Mouse (Mus musculus) hindbrain, embryonic 11.5 days (tissue): ENCODE measurements around the gene Ifngr1. TPM values are rescaled to one million over a fixed set of nuclear protein-coding genes. Genes with fewer than 3 reads are reported as not detected.
A peak's percentile ranks its signal among the peaks of the same experiment; 100 is the strongest.

Experiments used
- ATAC-seq: fragments of 200-750 bp; cut with Nextera tagmentation; 2 replicates; pipeline ENCODE4 v1.8.0; 2017; ENCODE audit warnings: mild to moderate bottlenecking, moderate TSS enrichment, moderate library complexity; ENCODE audit not compliant: low FRiP score
- DNase-seq: peaks from one replicate; pipeline ENCODE4 v3.0.0-alpha.2; 2015; ENCODE audit warnings: low spot score
- H3K27ac ChIP-seq: fragments of 300-500 bp; sonication (generic); 2 replicates; pipeline ENCODE4 v1.5.1; 2014; ENCODE audit warnings: mild to moderate bottlenecking, low read depth, low read length
- H3K27me3 ChIP-seq: fragments of 300-500 bp; sonication (generic); 2 replicates; pipeline ENCODE4 v1.6.1; 2014; ENCODE audit warnings: mild to moderate bottlenecking, low read length, moderate library complexity, mixed read lengths; ENCODE audit not compliant: control insufficient read depth, insufficient read depth
- H3K36me3 ChIP-seq: fragments of 300-500 bp; sonication (generic); 2 replicates; pipeline ENCODE4 v1.6.1; 2014; ENCODE audit warnings: mild to moderate bottlenecking, low read length, moderate library complexity, mixed read lengths; ENCODE audit not compliant: control insufficient read depth, insufficient read depth
- H3K4me1 ChIP-seq: fragments of 300-500 bp; sonication (generic); replicated peaks from 2 replicates; pipeline ENCODE4 v1.6.1; 2014; ENCODE audit warnings: low read length, mixed read lengths; ENCODE audit not compliant: control insufficient read depth, insufficient read depth
- H3K4me2 ChIP-seq: fragments of 300-500 bp; sonication (generic); replicated peaks from 2 replicates; pipeline ENCODE4 v1.6.1; 2014; ENCODE audit warnings: mild to moderate bottlenecking, low read depth, low read length
- H3K4me3 ChIP-seq: fragments of 300-500 bp; sonication (generic); 2 replicates; pipeline ENCODE4 v1.5.1; 2014; ENCODE audit warnings: low read depth, low read length
- H3K9ac ChIP-seq: fragments of 300-500 bp; sonication (generic); 2 replicates; pipeline ENCODE4 v1.6.1; 2014; ENCODE audit warnings: low read depth, low read length
- H3K9me3 ChIP-seq: fragments of 300-500 bp; sonication (generic); 2 replicates; pipeline ENCODE4 v1.6.1; 2016; ENCODE audit warnings: low read length; ENCODE audit not compliant: control insufficient read depth
- WGBS: fragments of 180-500 bp; shearing (Covaris S2); extraction: QIAGEN DNeasy Blood & Tissue Kit; methylation state at CpG from one replicate; pipeline ENCODE4 v1.1.7; 2014; 5-methylcytosine and 5-hydroxymethylcytosine counted together
- polyA plus RNA-seq: library from polyadenylated mRNA; unstranded; fragments of >200 nt; fragmentation: Nextera tagmentation; extraction: Ambion mirVana; gene quantifications from 2 replicates; pipeline ENCODE4 v1.2.1, GENCODE M21; 2014

Ifngr1 gene
- polyA plus RNA-seq, 1 experiment from 2014 or later: 30.0 TPM

- Histone ChIP-seq H3K27ac (no peak overlapping the region), H3K4me2 (no peak overlapping the region), H3K9ac (no peak overlapping the region), H3K4me3 (no peak overlapping the region), H3K27me3 (no peaks in the 10 kb centered on the region), H3K4me1 (no peaks in the 10 kb centered on the region), H3K9me3 (no peaks in the 10 kb centered on the region), H3K36me3 (no peaks in the 10 kb centered on the region)
- no peak for ATAC-seq
- DNase-seq: no peak
- WGBS: 84% methylated on average over 7 of the region's 7 CpGs
These were observed 8.8 kb upstream of the Ifngr1 start for GRCm38 (mm10) chr10:19582806-19583430.

GRCm38 (mm10) chr10:19584064-19584463, 7.7 kb upstream of the Ifngr1 start:
- Histone ChIP-seq H3K4me3 (no peak overlapping the region), H3K27me3 (no peaks in the 10 kb centered on the region), H3K9me3 (no peaks in the 10 kb centered on the region), H3K4me2 (no peak overlapping the region), H3K9ac (no peak overlapping the region), H3K4me1 (no peaks in the 10 kb centered on the region), H3K36me3 (no peaks in the 10 kb centered on the region), H3K27ac (no peak overlapping the region)
- no peak for DNase-seq
- ATAC-seq: no peak
- 83% methylated on average over 2 of the region's 2 CpGs for WGBS

- WGBS: 84% methylated on average over 1 of the region's 1 CpGs
- no peak for DNase-seq
- Histone ChIP-seq H3K9me3 (no peaks in the 10 kb centered on the region), H3K4me3 (no peak overlapping the region), H3K27me3 (no peaks in the 10 kb centered on the region), H3K4me1 (no peaks in the 10 kb centered on the region), H3K36me3 (no peaks in the 10 kb centered on the region), H3K4me2 (no peak overlapping the region), H3K27ac (no peak overlapping the region), H3K9ac (no peak overlapping the region)
- no peak for ATAC-seq
These were observed 6.9 kb upstream of the Ifngr1 start for GRCm38 (mm10) chr10:19584846-19585245.

- H3K9me3 ChIP-seq: no peaks in the 10 kb centered on the region
- H3K36me3 ChIP-seq: no peaks in the 10 kb centered on the region
- H3K4me2 ChIP-seq: no peak overlapping the region
- no peak for DNase-seq
- H3K4me3 ChIP-seq: no peak overlapping the region
- no peaks in the 10 kb centered on the region for H3K4me1 ChIP-seq
- H3K27ac ChIP-seq: no peak overlapping the region
- 89% methylated on average over 5 of the region's 5 CpGs for WGBS
- no peak overlapping the region for H3K9ac ChIP-seq
- no peaks in the 10 kb centered on the region for H3K27me3 ChIP-seq
- ATAC-seq: no peak
These were observed 5.9 kb upstream of the Ifngr1 start for GRCm38 (mm10) chr10:19585860-19586259.

- H3K27ac ChIP-seq: no peak overlapping the region
- H3K27me3 ChIP-seq: no peaks in the 10 kb centered on the region
- ATAC-seq: no peak
- H3K9ac ChIP-seq: no peak overlapping the region
- 83% methylated on average over 3 of the region's 3 CpGs for WGBS
- H3K36me3 ChIP-seq: no peaks in the 10 kb centered on the region
- H3K4me2 ChIP-seq: no peak overlapping the region
- H3K4me3 ChIP-seq: no peak overlapping the region
- no peak for DNase-seq
- H3K4me1 ChIP-seq: no peaks in the 10 kb centered on the region
- H3K9me3 ChIP-seq: no peaks in the 10 kb centered on the region
These were observed 4.5 kb upstream of the Ifngr1 start for GRCm38 (mm10) chr10:19587281-19587680.

- no peak for DNase-seq
- 94% methylated on average over 12 of the region's 12 CpGs for WGBS
- H3K9me3 ChIP-seq: no peaks in the 10 kb centered on the region
These were observed 2.1 kb upstream of the Ifngr1 start for GRCm38 (mm10) chr10:19589626-19590025.

GRCm38 (mm10) chr10:19591286-19591640, 486 bp upstream of the Ifngr1 start:
- 30% methylated on average over 6 of the region's 6 CpGs for WGBS
- H3K27me3 ChIP-seq: no peaks in the 10 kb centered on the region
- H3K9me3 ChIP-seq: no peaks in the 10 kb centered on the region
- no peak for DNase-seq
- H3K27ac ChIP-seq: no peak overlapping the region
- ATAC-seq: no peak
- H3K9ac ChIP-seq: no peak overlapping the region
- H3K4me1 ChIP-seq: no peaks in the 10 kb centered on the region
- peak overlapping the region; percentile 47; the same call in 1 of the 2 replicates for H3K4me3 ChIP-seq
- H3K4me2 ChIP-seq: peak overlapping the region; percentile 51
- H3K36me3 ChIP-seq: no peaks in the 10 kb centered on the region

More at GRCm38 (mm10) chr10:19589626-19590025, 2.1 kb upstream of the Ifngr1 start:
- Histone ChIP-seq H3K9ac (no peak overlapping the region), H3K4me3 (no peak overlapping the region), H3K4me1 (no peaks in the 10 kb centered on the region), H3K36me3 (no peaks in the 10 kb centered on the region), H3K4me2 (no peak overlapping the region), H3K27ac (no peak overlapping the region), H3K27me3 (no peaks in the 10 kb centered on the region)
- no peak for ATAC-seq

GRCm38 (mm10) chr10:19592556-19592955, 807 bp downstream of the Ifngr1 start:
- Histone ChIP-seq H3K4me1 (no peaks in the 10 kb centered on the region), H3K9ac (peak overlapping the region; percentile 53; the same call in 1 of the 2 replicates), H3K27me3 (no peaks in the 10 kb centered on the region), H3K27ac (no peak overlapping the region), H3K4me2 (peak overlapping the region; percentile 51), H3K9me3 (no peaks in the 10 kb centered on the region), H3K36me3 (no peaks in the 10 kb centered on the region), H3K4me3 (peak overlapping the region; percentile 47)
- DNase-seq: no peak
- 13% methylated on average over 3 of the region's 3 CpGs for WGBS
- no peak for ATAC-seq

- no peak for ATAC-seq
- no peaks in the 10 kb centered on the region for H3K4me1 ChIP-seq
- H3K9me3 ChIP-seq: no peaks in the 10 kb centered on the region
- no peak overlapping the region for H3K4me3 ChIP-seq
- WGBS: 83% methylated on average over 3 of the region's 3 CpGs
- H3K36me3 ChIP-seq: no peaks in the 10 kb centered on the region
- H3K4me2 ChIP-seq: no peak overlapping the region
- no peaks in the 10 kb centered on the region for H3K27me3 ChIP-seq
- no peak overlapping the region for H3K27ac ChIP-seq
- no peak overlapping the region for H3K9ac ChIP-seq
- no peak for DNase-seq
These were observed 1.5 kb downstream of the Ifngr1 start for GRCm38 (mm10) chr10:19593296-19593695.
